Mouse (Mus musculus): Measurements from ENCODE around the gene Rprml. TPM values are rescaled to one million over a fixed set of nuclear protein-coding genes. Genes with fewer than 3 reads are reported as not detected.
A peak's percentile ranks its signal among the peaks of the same experiment; 100 is the strongest.

Gene Rprml
- polyA plus RNA-seq, 1 experiment = not detected

DNA sequence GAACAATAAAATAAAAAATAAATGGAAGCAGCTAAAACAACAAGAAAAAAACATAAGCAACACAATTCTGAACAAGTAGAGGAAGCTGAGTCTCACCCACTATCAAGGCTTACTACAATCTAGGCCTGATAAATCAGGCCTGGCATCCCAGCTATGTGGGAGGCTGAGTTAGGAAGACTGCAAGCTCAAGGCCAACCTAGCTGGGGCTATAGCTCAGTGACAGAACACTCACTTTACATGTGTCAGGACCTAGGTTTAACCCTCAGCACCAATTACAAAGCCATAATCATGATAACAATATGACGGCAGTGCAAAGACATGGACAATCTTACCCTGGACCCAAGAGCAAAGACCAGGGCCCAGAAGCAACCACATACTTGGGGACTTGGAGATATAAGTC, 41.7 kb downstream of the Rprml start:
- H3K79me3 ChIP-seq (ENCODE audit: low read depth) = peaks cover 68% of the 10 kb centered on the region
- TF ChIP-seq USF1 (IDR thresholded peaks at IDR 0.05; ENCODE audit: low read depth) (no peak), CTCF (IDR thresholded peaks at IDR 0.05; ENCODE audit: control insufficient read depth, insufficient read depth, insufficient read length) (no peak), CEBPB (IDR thresholded peaks at IDR 0.05; ENCODE audit: low read depth) (no peak), MYOG (IDR thresholded peaks at IDR 0.05; ENCODE audit: control insufficient read depth, extremely low read depth, insufficient read length) (no peak), MAX (IDR thresholded peaks at IDR 0.05) (no peak), MYOD1 (IDR thresholded peaks at IDR 0.05; ENCODE audit: control insufficient read depth, insufficient read length, low read depth) (no peak), FOSL1 (IDR thresholded peaks at IDR 0.05; ENCODE audit: insufficient read depth, low read length, poor library complexity, severe bottlenecking) (no peak)
- H3ac ChIP-seq (ENCODE audit: control insufficient read depth, insufficient read length, low read depth) = no peak overlapping the region
- H3K79me2 ChIP-seq (ENCODE audit: control insufficient read depth, insufficient read depth) = peaks cover 93% of the 10 kb centered on the region
- H3K4me3 ChIP-seq (ENCODE audit: insufficient read depth, poor library complexity, severe bottlenecking) = no peak overlapping the region
- H3K27me3 ChIP-seq (ENCODE audit: control insufficient read depth, insufficient read depth, insufficient read length) = no peaks in the 10 kb centered on the region
- H3K36me3 ChIP-seq (ENCODE audit: control insufficient read depth, insufficient read depth) = peaks cover 38% of the 10 kb centered on the region

GRCm38 (mm10) chr11:103693241-103693640, 43.9 kb downstream of the Rprml start:
- Histone ChIP-seq H3K27me3 (ENCODE audit: control insufficient read depth, insufficient read depth, insufficient read length) (no peaks in the 10 kb centered on the region), H3K79me3 (ENCODE audit: low read depth) (peaks cover 80% of the 10 kb centered on the region), H3K36me3 (ENCODE audit: control insufficient read depth, insufficient read depth) (peaks cover 21% of the 10 kb centered on the region), H3K79me2 (ENCODE audit: control insufficient read depth, insufficient read depth) (peaks cover 92% of the 10 kb centered on the region), H3K4me3 (ENCODE audit: insufficient read depth, poor library complexity, severe bottlenecking) (no peak overlapping the region), H3ac (ENCODE audit: control insufficient read depth, insufficient read length, low read depth) (no peak overlapping the region)
- TF ChIP-seq MYOG (IDR thresholded peaks at IDR 0.05; ENCODE audit: control insufficient read depth, extremely low read depth, insufficient read length) (no peak), FOSL1 (IDR thresholded peaks at IDR 0.05; ENCODE audit: insufficient read depth, low read length, poor library complexity, severe bottlenecking) (no peak), MAX (IDR thresholded peaks at IDR 0.05) (no peak), USF1 (IDR thresholded peaks at IDR 0.05; ENCODE audit: low read depth) (no peak), CEBPB (IDR thresholded peaks at IDR 0.05; ENCODE audit: low read depth) (no peak), MYOD1 (IDR thresholded peaks at IDR 0.05; ENCODE audit: control insufficient read depth, insufficient read length, low read depth) (no peak), CTCF (IDR thresholded peaks at IDR 0.05; ENCODE audit: control insufficient read depth, insufficient read depth, insufficient read length) (no peak)

DNA sequence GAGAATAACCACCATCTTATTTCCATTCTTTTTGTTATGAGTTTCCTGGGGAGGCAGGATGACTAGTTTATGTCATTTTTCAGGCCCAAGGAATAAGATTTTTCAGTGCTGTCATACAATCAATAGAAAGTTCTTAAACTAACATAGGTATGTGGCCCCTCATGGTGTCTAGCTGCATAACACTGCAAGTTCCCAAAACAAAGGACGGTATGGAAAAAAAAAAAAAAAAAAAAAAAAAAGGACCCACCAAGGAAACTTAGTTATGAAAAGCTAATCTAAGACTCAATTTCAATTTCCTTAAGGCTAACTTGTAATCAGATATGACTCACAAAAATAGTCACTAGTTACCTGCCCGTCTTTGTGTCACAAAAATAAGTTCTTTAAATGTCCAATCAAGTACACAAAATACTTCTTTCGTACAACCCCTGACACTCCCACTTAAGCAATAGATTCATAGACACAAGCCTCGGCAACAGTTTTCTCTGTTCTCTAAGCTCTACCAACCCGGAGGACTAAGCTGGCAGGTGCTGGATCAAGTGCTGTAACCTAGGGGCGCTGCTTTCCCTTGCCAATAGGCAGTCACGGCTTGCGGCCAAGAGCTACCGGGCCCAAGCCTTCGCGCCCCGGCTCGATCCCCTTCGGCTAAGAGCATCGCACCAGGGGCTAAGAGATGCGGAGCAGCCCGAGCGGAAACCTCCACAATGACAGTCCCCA, 47.6 kb downstream of the Rprml start:
- Histone ChIP-seq H3K27me3 (ENCODE audit: control insufficient read depth, insufficient read depth, insufficient read length) (no peaks in the 10 kb centered on the region), H3K79me3 (ENCODE audit: low read depth) (peaks cover 44% of the 10 kb centered on the region), H3K4me3 (ENCODE audit: insufficient read depth, poor library complexity, severe bottlenecking) (peak overlapping the region; percentile 84), H3K36me3 (ENCODE audit: control insufficient read depth, insufficient read depth) (peaks cover 10% of the 10 kb centered on the region), H3ac (ENCODE audit: control insufficient read depth, insufficient read length, low read depth) (peak overlapping the region; percentile 89), H3K79me2 (ENCODE audit: control insufficient read depth, insufficient read depth) (peaks cover 54% of the 10 kb centered on the region)
- TF ChIP-seq USF1 (IDR thresholded peaks at IDR 0.05; ENCODE audit: low read depth) (no peak), MYOG (IDR thresholded peaks at IDR 0.05; ENCODE audit: control insufficient read depth, extremely low read depth, insufficient read length) (no peak), MYOD1 (IDR thresholded peaks at IDR 0.05; ENCODE audit: control insufficient read depth, insufficient read length, low read depth) (no peak), CEBPB (IDR thresholded peaks at IDR 0.05; ENCODE audit: low read depth) (no peak), FOSL1 (IDR thresholded peaks at IDR 0.05; ENCODE audit: insufficient read depth, low read length, poor library complexity, severe bottlenecking) (no peak), MAX (IDR thresholded peaks at IDR 0.05) (no peak), CTCF (IDR thresholded peaks at IDR 0.05; ENCODE audit: control insufficient read depth, insufficient read depth, insufficient read length) (no peak)

DNA sequence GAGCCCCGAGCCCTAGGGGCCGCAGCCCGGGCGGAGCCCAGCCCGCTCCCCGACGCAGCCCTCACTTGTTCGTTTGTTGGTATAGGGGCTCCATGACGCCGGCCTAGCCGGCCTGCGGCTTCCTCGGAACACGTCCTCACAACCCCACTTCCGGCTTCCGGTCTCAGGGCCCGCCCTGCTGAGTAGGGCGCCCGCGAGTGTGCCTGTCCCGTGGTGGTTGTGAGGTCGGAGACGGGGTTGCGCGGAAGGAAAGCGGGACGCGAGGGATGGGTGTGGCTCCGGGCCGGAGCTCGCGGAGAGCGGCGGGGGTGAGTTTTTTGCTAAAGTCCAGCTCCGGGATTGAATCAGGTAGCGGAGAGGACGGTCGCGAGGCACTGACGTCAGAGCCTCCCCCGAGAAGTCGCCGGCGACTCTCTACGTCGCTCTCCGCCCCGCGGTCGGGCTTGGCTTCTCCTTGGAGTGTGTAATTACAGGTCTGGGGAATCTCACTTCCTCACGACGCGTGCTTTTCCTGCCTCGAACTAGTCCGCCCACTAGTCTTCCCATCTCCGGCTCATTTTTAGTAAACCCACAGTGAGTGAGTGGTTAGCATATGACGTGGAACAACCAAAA, 48.3 kb downstream of the Rprml start, which contains the start of gene Gosr2:
Gene Gosr2 (minus strand): TSS at position 334 of the 612 bp plus-strand sequence.
- TF ChIP-seq MAX (IDR thresholded peaks at IDR 0.05) (peak; percentile 85), MYOG (IDR thresholded peaks at IDR 0.05; ENCODE audit: control insufficient read depth, extremely low read depth, insufficient read length) (no peak)
- peaks cover 2% of the 10 kb centered on the region for H3K27me3 ChIP-seq (ENCODE audit: control insufficient read depth, insufficient read depth, insufficient read length)
- peaks cover 10% of the 10 kb centered on the region for H3K36me3 ChIP-seq (ENCODE audit: control insufficient read depth, insufficient read depth)

GRCm38 (mm10) chr11:103698226-103698625, 48.9 kb downstream of the Rprml start:
- no peak for TF ChIP-seq MYOG (IDR thresholded peaks at IDR 0.05; ENCODE audit: control insufficient read depth, extremely low read depth, insufficient read length)
- no peak for TF ChIP-seq MAX (IDR thresholded peaks at IDR 0.05)
- no peak for TF ChIP-seq USF1 (IDR thresholded peaks at IDR 0.05; ENCODE audit: low read depth)
- TF ChIP-seq CTCF (IDR thresholded peaks at IDR 0.05; ENCODE audit: control insufficient read depth, insufficient read depth, insufficient read length) = no peak
- TF ChIP-seq FOSL1 (IDR thresholded peaks at IDR 0.05; ENCODE audit: insufficient read depth, low read length, poor library complexity, severe bottlenecking) = no peak
- TF ChIP-seq MYOD1 (IDR thresholded peaks at IDR 0.05; ENCODE audit: control insufficient read depth, insufficient read length, low read depth) = no peak
- TF ChIP-seq CEBPB (IDR thresholded peaks at IDR 0.05; ENCODE audit: low read depth) = no peak
- H3K79me3 ChIP-seq (ENCODE audit: low read depth) = peaks cover 33% of the 10 kb centered on the region
- peak overlapping the region; percentile 26 for H3ac ChIP-seq (ENCODE audit: control insufficient read depth, insufficient read length, low read depth)
- H3K36me3 ChIP-seq (ENCODE audit: control insufficient read depth, insufficient read depth) = peaks cover 10% of the 10 kb centered on the region
- peaks cover 42% of the 10 kb centered on the region for H3K79me2 ChIP-seq (ENCODE audit: control insufficient read depth, insufficient read depth)
- H3K4me3 ChIP-seq (ENCODE audit: insufficient read depth, poor library complexity, severe bottlenecking) = peak overlapping the region; percentile 84
- peaks cover 4% of the 10 kb centered on the region for H3K27me3 ChIP-seq (ENCODE audit: control insufficient read depth, insufficient read depth, insufficient read length)

More for the DNA sequence above, 48.3 kb downstream of the Rprml start, which contains the start of gene Gosr2:
- peak within 1 kb of the TSS; percentile 89 for H3ac ChIP-seq (ENCODE audit: control insufficient read depth, insufficient read length, low read depth)
- peaks cover 48% of the 10 kb centered on the region for H3K79me2 ChIP-seq (ENCODE audit: control insufficient read depth, insufficient read depth)
- peak within 1 kb of the TSS; percentile 84 for H3K4me3 ChIP-seq (ENCODE audit: insufficient read depth, poor library complexity, severe bottlenecking)
- peaks cover 38% of the 10 kb centered on the region for H3K79me3 ChIP-seq (ENCODE audit: low read depth)

Other genes with a start within 250 kb of the Rprml start
- gene Plekhm1, start 236.9 kb upstream of the Rprml start, polyA plus RNA-seq (2012; fragmentation: generic; extraction: Trizol) = 7.1 TPM
- not detected for gene Lrrc37a, start 145.0 kb upstream of the Rprml start, polyA plus RNA-seq (2012; fragmentation: generic; extraction: Trizol)
- not detected for gene Gm884, start 28.4 kb upstream of the Rprml start, polyA plus RNA-seq (2012; fragmentation: generic; extraction: Trizol)
- not detected for gene Lyzl6, start 10.7 kb upstream of the Rprml start, polyA plus RNA-seq (2012; fragmentation: generic; extraction: Trizol)
- gene Gosr2, start 48.3 kb downstream of the Rprml start, polyA plus RNA-seq (2012; fragmentation: generic; extraction: Trizol) = 73.2 TPM
- gene Wnt9b, start 100.3 kb downstream of the Rprml start, polyA plus RNA-seq (2012; fragmentation: generic; extraction: Trizol) = not detected
- 0.01 TPM for gene Wnt3, start 124.6 kb downstream of the Rprml start, polyA plus RNA-seq (2012; fragmentation: generic; extraction: Trizol)

Measured in C2C12 (cell line).